Mouse (Mus musculus) embryonic facial prominence, embryonic 15.5 days (tissue): ENCODE measurements around the gene Smox. TPM values are rescaled to one million over a fixed set of nuclear protein-coding genes. Genes with fewer than 3 reads are reported as not detected.
"Not testable (repeated sequence)": the region's sequence is repeated elsewhere in the genome, so short reads cannot be mapped to it uniquely, and the experiment has no call there.

ENCODE experiments used
- ATAC-seq: fragments of 200-750 bp; cut with Nextera tagmentation; 2 replicates; pipeline ENCODE4 v1.8.0; 2017; ENCODE audit warnings: low read depth, moderate TSS enrichment; ENCODE audit not compliant: insufficient number of reproducible peaks, low FRiP score, low TSS enrichment
- H3K27ac ChIP-seq: fragments of 300-500 bp; sonication (generic); replicated peaks from 2 replicates; pipeline ENCODE4 v1.5.1; 2015; ENCODE audit warnings: mild to moderate bottlenecking, inconsistent platforms
- H3K27me3 ChIP-seq: fragments of 300-500 bp; sonication (generic); 2 replicates; pipeline ENCODE4 v1.6.1; 2015; ENCODE audit warnings: inconsistent platforms
- H3K36me3 ChIP-seq: fragments of 300-500 bp; sonication (generic); 2 replicates; pipeline ENCODE4 v1.6.1; 2015; ENCODE audit warnings: mild to moderate bottlenecking, inconsistent platforms
- H3K4me1 ChIP-seq: fragments of 300-500 bp; sonication (generic); 2 replicates; pipeline ENCODE4 v1.6.1; 2015; ENCODE audit warnings: inconsistent platforms
- H3K4me2 ChIP-seq: fragments of 300-500 bp; sonication (generic); replicated peaks from 2 replicates; pipeline ENCODE4 v1.6.1; 2015; ENCODE audit warnings: mild to moderate bottlenecking, inconsistent platforms
- H3K4me3 ChIP-seq: fragments of 300-500 bp; sonication (generic); replicated peaks from 2 replicates; pipeline ENCODE4 v1.5.1; 2015; ENCODE audit warnings: mild to moderate bottlenecking, inconsistent platforms
- H3K9ac ChIP-seq: fragments of 300-500 bp; sonication (generic); 2 replicates; pipeline ENCODE4 v1.6.1; 2015; ENCODE audit warnings: inconsistent platforms
- H3K9me3 ChIP-seq: fragments of 300-500 bp; sonication (generic); replicated peaks from 2 replicates; pipeline ENCODE4 v1.6.1; 2016; ENCODE audit warnings: inconsistent platforms
- WGBS: fragments of 180-500 bp; shearing (Covaris S2); methylation state at CpG from one replicate; pipeline ENCODE4 v1.1.7; 2015; 5-methylcytosine and 5-hydroxymethylcytosine counted together
- polyA plus RNA-seq: library from polyadenylated mRNA; unstranded; fragments of >200 nt; fragmentation: Nextera tagmentation; extraction: Ambion mirVana; gene quantifications from 2 replicates; pipeline ENCODE4 v1.2.1, GENCODE M21; 2015

Smox gene
- polyA plus RNA-seq, 1 experiment from 2014 or later: 59.9 TPM

DNA sequence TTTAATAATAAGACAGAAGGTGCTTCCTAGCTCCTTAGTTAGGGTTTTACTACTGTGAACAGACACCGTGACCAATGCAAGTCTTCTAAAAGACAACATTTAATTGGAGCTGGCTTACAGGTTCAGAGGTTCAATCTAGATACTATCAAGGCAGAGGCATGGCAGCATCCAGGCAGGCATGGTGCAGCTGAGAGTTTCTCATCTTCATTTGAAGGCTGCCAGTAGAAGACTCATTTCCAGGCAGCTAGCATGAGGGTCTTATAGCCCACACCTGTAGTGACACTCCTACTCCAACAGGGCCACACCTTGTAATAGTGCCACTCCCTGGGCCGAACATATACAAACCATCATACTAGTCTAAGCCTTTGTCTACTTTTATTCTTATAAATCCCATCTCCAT, 27.1 kb upstream of the Smox start:
- no peaks in the 10 kb centered on the region for H3K27me3 ChIP-seq
- no peak overlapping the region for H3K27ac ChIP-seq
- H3K9ac ChIP-seq: no peak overlapping the region
- H3K4me3 ChIP-seq: no peak overlapping the region
- H3K9me3 ChIP-seq: 0 out of 2 replicates have a peak, but pooled peaks cover 5% of the 10 kb centered on the region
- WGBS: 93% methylated on average over 2 of the region's 2 CpGs
- no peaks in the 10 kb centered on the region for H3K36me3 ChIP-seq
- H3K4me2 ChIP-seq: no peak overlapping the region
- H3K4me1 ChIP-seq: no peaks in the 10 kb centered on the region
- no peak for ATAC-seq

DNA sequence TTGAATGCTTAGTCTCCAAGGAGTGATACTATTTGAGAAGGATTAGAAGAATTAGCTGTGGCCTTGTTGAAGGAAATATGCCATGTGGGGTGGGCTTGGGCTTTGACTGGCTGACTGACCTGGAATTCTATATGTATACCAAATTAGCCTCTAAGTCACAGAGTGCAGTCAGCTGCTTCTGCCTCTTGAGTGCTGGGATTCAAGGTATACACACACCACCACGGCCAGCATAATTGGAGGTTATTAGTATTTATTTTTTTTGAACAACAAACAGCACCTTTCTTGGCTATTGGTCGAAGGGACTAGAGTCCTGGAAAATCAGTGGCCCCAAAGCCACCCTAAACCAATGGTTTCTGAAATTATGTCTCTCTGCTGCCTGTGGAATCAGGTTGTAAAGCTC, 24.6 kb upstream of the Smox start:
- H3K27me3 ChIP-seq: no peaks in the 10 kb centered on the region
- 0 out of 2 replicates have a peak, but pooled peaks cover 5% of the 10 kb centered on the region for H3K9me3 ChIP-seq
- ATAC-seq: no peak
- H3K36me3 ChIP-seq: no peaks in the 10 kb centered on the region
- H3K4me2 ChIP-seq: no peak overlapping the region
- WGBS: 71% methylated on average over 2 of the region's 2 CpGs
- H3K9ac ChIP-seq: no peak overlapping the region
- no peak overlapping the region for H3K27ac ChIP-seq
- no peak overlapping the region for H3K4me3 ChIP-seq
- H3K4me1 ChIP-seq: no peaks in the 10 kb centered on the region

GRCm38 (mm10) chr2:131469916-131470315, 21.4 kb upstream of the Smox start:
- no peak overlapping the region for H3K27ac ChIP-seq
- no peaks in the 10 kb centered on the region for H3K4me1 ChIP-seq
- ATAC-seq: no peak
- H3K9ac ChIP-seq: no peak overlapping the region
- 3% methylated on average over 1 of the region's 1 CpGs for WGBS
- no peak overlapping the region for H3K4me2 ChIP-seq
- no peak overlapping the region for H3K4me3 ChIP-seq
- no peaks in the 10 kb centered on the region for H3K27me3 ChIP-seq
- no peaks in the 10 kb centered on the region for H3K36me3 ChIP-seq
- H3K9me3 ChIP-seq: no peaks in the 10 kb centered on the region

- WGBS: 86% methylated on average over 6 of the region's 6 CpGs
- Histone ChIP-seq H3K4me3 (no peak overlapping the region), H3K4me2 (no peak overlapping the region), H3K4me1 (no peaks in the 10 kb centered on the region), H3K27ac (no peak overlapping the region), H3K9ac (no peak overlapping the region), H3K27me3 (no peaks in the 10 kb centered on the region), H3K36me3 (no peaks in the 10 kb centered on the region), H3K9me3 (no peaks in the 10 kb centered on the region)
- no peak for ATAC-seq
Observed at GRCm38 (mm10) chr2:131473749-131474148, 17.5 kb upstream of the Smox start.

- ATAC-seq: not testable (repeated sequence)
Observed at GRCm38 (mm10) chr2:131477105-131477504, 14.2 kb upstream of the Smox start.

GRCm38 (mm10) chr2:131477917-131478316, 13.4 kb upstream of the Smox start:
- no peaks in the 10 kb centered on the region for H3K36me3 ChIP-seq
- no peak overlapping the region for H3K4me2 ChIP-seq
- no peaks in the 10 kb centered on the region for H3K9me3 ChIP-seq
- peaks cover 9% of the 10 kb centered on the region for H3K4me1 ChIP-seq
- no peak overlapping the region for H3K9ac ChIP-seq
- 81% methylated on average over 6 of the region's 6 CpGs for WGBS
- H3K27me3 ChIP-seq: no peaks in the 10 kb centered on the region
- no peak for ATAC-seq
- no peak overlapping the region for H3K27ac ChIP-seq
- no peak overlapping the region for H3K4me3 ChIP-seq

More at GRCm38 (mm10) chr2:131477105-131477504, 14.2 kb upstream of the Smox start:
- not testable (repeated sequence) for H3K9ac ChIP-seq, H3K27me3 ChIP-seq, H3K36me3 ChIP-seq, H3K9me3 ChIP-seq, H3K4me2 ChIP-seq, H3K4me3 ChIP-seq, H3K4me1 ChIP-seq, H3K27ac ChIP-seq
- 92% methylated on average over 5 of the region's 5 CpGs for WGBS

DNA sequence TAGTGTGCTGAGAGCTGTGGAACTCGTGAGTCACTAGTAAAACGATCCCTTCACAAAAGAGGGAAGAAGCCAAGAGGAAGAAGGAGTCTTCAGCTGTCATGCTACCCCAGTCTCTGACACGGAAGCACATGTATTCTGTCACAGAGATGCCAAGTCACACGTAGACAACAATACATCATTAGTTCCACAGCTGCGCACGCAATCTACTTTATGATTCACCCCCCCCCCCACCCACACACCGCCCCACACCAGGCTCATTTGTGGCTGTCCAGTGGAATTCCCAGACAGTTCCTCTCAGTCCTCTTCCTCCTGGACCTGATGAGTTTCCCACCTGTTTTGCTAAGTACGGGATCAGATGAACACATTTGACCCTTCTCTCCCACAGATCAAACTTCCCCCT, 12.9 kb upstream of the Smox start:
- Histone ChIP-seq H3K9me3 (no peaks in the 10 kb centered on the region), H3K4me2 (no peak overlapping the region), H3K27ac (no peak overlapping the region), H3K27me3 (no peaks in the 10 kb centered on the region), H3K4me3 (no peak overlapping the region), H3K9ac (no peak overlapping the region), H3K4me1 (peaks cover 13% of the 10 kb centered on the region), H3K36me3 (no peaks in the 10 kb centered on the region)
- ATAC-seq: no peak
- 75% methylated on average over 8 of the region's 8 CpGs for WGBS

DNA sequence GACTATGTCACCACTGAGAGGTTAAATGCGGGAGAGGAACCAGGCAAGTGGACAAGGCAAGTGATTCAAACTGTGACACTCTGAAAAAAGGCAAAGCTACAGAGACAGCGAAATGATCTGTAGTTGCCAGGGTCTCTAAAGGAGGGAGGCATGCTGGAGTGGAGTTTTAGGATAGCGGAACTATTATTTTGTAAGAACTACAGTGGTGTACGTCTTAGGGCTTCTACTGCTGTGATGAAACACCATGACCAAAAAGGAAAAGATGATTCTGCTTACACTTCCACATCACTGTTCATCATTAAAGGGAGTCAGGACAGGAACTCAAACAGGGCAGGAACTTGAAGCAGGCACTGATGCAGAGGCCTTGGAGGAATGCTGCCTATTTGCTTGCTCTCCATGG, 12.4 kb upstream of the Smox start:
- H3K4me1 ChIP-seq: peaks cover 18% of the 10 kb centered on the region
- no peak for ATAC-seq
- WGBS: 87% methylated on average over 4 of the region's 4 CpGs
- H3K27ac ChIP-seq: no peak overlapping the region
- H3K36me3 ChIP-seq: no peaks in the 10 kb centered on the region
- no peak overlapping the region for H3K4me3 ChIP-seq
- H3K9ac ChIP-seq: no peak overlapping the region
- H3K27me3 ChIP-seq: no peaks in the 10 kb centered on the region
- no peaks in the 10 kb centered on the region for H3K9me3 ChIP-seq
- no peak overlapping the region for H3K4me2 ChIP-seq

GRCm38 (mm10) chr2:131481733-131482132, 9.6 kb upstream of the Smox start:
- Histone ChIP-seq H3K9ac (no peak overlapping the region), H3K27me3 (no peaks in the 10 kb centered on the region), H3K4me1 (peaks cover 18% of the 10 kb centered on the region), H3K4me3 (no peak overlapping the region), H3K36me3 (no peaks in the 10 kb centered on the region), H3K27ac (0 out of 2 replicates have a peak overlapping the region, but pooled peaks have one; percentile 63), H3K4me2 (no peak overlapping the region), H3K9me3 (no peaks in the 10 kb centered on the region)
- 20% methylated on average over 1 of the region's 1 CpGs for WGBS
- ATAC-seq: no peak

DNA sequence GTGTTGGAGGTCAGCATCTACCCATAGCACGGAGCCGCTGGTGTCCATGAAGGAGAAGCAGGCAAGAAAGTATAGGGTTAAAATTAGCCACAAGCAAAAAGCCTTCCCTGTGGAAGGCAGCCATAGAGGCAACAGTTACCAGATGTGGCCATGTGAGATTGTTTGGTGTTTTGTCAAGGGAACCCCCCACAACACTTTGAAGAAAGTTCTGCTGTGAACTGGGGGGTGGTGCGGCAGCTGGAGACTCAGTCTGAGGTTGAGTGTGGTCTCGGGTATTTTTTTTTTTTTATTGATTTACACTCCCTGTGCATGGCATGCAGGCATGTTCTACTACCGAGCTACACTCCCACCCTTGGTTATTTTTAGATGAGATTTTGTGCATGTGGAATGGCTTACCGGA, 8.8 kb upstream of the Smox start:
- H3K9me3 ChIP-seq: no peaks in the 10 kb centered on the region
- H3K27ac ChIP-seq: peak overlapping the region; percentile 63; the same call in 1 of the 2 replicates
- ATAC-seq: no peak
- H3K27me3 ChIP-seq: no peaks in the 10 kb centered on the region
- no peak overlapping the region for H3K4me3 ChIP-seq
- H3K4me1 ChIP-seq: peaks cover 18% of the 10 kb centered on the region
- no peak overlapping the region for H3K4me2 ChIP-seq
- 35% methylated on average over 6 of the region's 6 CpGs for WGBS
- H3K9ac ChIP-seq: no peak overlapping the region
- no peaks in the 10 kb centered on the region for H3K36me3 ChIP-seq

- Histone ChIP-seq H3K4me2 (no peak overlapping the region), H3K9ac (no peak overlapping the region), H3K27me3 (no peaks in the 10 kb centered on the region), H3K36me3 (no peaks in the 10 kb centered on the region), H3K9me3 (no peaks in the 10 kb centered on the region), H3K27ac (no peak overlapping the region), H3K4me3 (no peak overlapping the region), H3K4me1 (peaks cover 18% of the 10 kb centered on the region)
- no peak for ATAC-seq
- WGBS: 66% methylated on average over 7 of the region's 7 CpGs
Observed at GRCm38 (mm10) chr2:131483562-131483961, 7.7 kb upstream of the Smox start.

GRCm38 (mm10) chr2:131484182-131484581, 7.1 kb upstream of the Smox start:
- H3K27me3 ChIP-seq: no peaks in the 10 kb centered on the region
- WGBS: 71% methylated on average over 6 of the region's 6 CpGs
- no peak for ATAC-seq
- H3K9me3 ChIP-seq: no peaks in the 10 kb centered on the region
- H3K4me2 ChIP-seq: no peak overlapping the region
- no peak overlapping the region for H3K9ac ChIP-seq
- H3K27ac ChIP-seq: no peak overlapping the region
- no peaks in the 10 kb centered on the region for H3K36me3 ChIP-seq
- peaks cover 18% of the 10 kb centered on the region for H3K4me1 ChIP-seq
- H3K4me3 ChIP-seq: no peak overlapping the region
